Mouse (Mus musculus): Measurements from ENCODE around the gene Pole. TPM values are rescaled to one million over a fixed set of nuclear protein-coding genes. Genes with fewer than 3 reads are reported as not detected.

Pole gene
- 1 to 10 TPM; 1.5 to 1.6 TPM for total RNA-seq (2021)
- 1.1 and 1.2 TPM in 2 replicates for polyA plus RNA-seq (2012; rRNA removed)
- long read RNA-seq, result 0 reads

DNA sequence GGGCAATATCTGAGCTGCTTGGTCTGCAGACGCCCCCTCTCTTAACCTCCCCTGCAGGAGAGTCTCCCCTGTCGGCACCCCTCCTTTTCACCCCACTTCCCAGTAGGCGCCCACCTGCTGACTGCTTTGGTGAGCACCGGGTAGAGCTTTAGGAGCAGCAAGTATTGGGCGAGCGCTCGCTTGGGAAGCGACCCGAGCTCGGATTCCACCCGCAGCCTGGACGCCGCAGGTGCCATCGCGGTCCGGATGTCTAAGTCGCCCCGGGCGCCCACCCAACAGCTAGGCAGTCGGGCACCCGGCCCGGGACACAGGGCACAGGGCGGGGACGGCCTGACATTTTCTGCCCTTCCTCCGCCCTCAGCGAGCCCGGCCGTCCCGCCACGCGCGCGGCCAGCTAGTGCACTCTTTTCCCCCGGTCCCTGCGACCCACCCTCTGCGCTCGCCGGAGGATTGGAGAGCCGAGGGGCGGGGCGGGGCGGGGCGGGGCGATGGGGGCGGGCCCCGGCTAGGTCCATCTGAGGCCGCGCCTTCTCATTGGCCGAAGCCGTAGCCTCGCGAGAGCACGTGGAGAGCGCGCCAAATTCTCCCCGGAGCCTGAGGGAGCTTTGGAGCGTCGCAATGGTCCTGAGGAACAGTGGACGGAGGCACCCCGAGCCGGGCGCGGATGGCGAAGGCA, at the start of gene Pole, which contains the start of gene Pxmp2:
Gene Pole (plus strand): TSS at position 537 of the 676 bp plus-strand sequence.
Gene Pxmp2 (minus strand): TSS at position 417 of the 676 bp plus-strand sequence.
- peak; percentile 95 for DNase-seq

DNA sequence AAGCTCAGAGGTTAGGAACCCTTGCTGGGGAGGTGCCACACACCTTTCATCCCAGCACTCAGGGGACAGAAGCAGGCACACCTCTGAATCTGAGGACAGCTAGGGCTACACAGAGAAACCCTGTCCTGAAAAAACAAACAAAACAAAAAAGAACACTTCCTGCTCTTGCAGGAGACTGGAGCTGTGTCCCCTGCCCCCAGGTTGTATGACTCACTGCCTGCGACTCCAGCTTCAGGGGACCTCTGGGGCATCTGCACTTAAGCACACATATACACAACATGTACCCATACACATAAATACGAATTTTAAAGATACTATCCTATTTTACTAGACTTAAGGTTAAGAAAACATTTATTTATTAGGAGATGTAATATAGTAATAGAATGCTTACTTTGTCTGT, 42.0 kb upstream of the Pole start:
- no peak for DNase-seq

DNA sequence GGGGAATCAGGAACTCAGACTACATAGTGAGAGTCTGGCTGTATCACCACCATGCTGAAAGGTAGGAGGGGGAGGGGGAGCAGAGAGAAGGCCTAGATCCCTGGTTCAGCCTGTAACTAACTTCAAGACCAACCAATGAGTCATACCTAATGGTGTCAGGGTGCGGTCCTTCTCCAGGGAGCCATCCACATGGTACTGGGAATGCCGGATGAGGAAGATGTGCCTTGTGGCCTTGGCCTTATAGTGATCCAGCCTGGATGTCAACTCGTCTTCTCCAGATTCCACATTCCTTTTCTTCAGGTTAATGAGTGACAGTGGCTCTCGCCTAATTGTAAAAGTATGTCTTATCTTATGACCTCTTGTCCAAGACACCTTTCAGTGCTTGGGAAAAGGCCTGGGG, 19.2 kb upstream of the Pole start:
- no peak for DNase-seq

DNA sequence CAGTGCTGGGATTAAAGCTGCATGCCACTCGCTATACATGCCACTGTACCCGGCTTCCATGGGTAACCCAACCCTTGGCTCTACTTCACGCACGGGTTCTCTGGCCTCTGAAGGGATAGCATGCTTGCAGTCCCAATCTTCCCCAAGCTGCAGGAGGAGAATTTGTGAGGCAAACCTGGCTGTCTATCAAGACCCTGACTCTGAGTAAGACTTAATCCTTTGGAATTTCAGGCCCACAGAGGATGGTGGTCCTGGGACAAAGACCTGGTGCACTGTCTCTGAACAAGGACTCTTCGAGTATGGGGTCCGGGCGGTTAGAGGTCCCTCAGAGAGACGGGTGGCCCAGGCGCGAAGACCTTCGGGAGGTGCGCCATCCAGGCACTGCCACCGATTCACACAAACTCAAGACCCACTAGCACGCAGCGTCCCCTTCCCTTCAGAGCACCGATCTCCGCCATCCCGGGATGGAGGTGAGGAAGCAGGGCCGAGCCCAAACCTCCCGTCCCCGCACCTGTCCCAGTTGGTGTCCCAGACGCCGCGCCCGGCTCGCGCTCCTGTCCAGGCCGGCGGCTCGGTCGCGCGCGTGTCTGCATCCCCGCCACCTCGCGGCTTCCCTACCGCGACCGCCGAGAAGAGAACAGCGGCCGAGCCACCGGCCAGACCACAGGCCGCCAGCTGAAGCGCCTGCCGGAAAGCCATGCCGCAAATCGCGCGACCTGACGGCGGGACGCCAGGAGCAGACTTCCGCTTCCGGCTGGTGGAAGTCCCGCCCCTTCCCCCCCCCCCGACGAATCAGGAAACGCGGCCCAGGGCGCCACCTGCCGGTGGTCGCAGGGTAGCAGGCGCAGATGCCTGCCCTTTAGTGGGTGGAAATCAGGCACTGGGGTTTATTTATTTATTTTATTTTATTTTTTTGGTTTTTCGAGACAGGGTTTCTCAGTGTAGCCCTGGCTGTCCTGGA, 16.7 kb upstream of the Pole start, which contains the start of gene Pgam5:
Gene Pgam5 (minus strand): TSS at position 773 of the 961 bp plus-strand sequence.
- peak; percentile 91 for DNase-seq

DNA sequence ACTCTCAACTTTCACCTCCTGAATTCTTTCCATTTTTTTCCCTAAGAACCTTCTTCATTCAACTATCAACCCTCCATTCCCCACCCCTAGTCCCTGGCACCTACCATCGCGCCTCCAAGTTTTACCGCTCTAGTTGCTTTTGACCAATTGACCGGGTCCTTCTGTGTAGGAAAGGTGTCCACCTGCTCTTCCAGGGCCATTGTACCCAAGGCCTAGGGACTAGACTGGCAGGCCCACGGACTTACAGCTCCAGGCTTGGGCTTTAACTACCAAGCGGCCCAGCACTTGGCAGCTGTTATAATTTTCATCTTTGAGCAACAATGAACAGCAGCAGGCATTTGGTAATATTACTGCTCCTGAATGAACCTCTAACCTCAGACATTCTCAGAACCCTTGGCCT, 15.9 kb upstream of the Pole start:
- no peak for DNase-seq

- DNase-seq, result no peak
Measured at GRCm38 (mm10) chr5:110274147-110274546, 12.0 kb upstream of the Pole start.

GRCm38 (mm10) chr5:110274846-110275245, 11.3 kb upstream of the Pole start:
- no peak for DNase-seq

- no peak for DNase-seq
Measured at GRCm38 (mm10) chr5:110276391-110276790, 9.7 kb upstream of the Pole start.

GRCm38 (mm10) chr5:110276910-110277309, 9.2 kb upstream of the Pole start:
- DNase-seq, result no peak

DNA sequence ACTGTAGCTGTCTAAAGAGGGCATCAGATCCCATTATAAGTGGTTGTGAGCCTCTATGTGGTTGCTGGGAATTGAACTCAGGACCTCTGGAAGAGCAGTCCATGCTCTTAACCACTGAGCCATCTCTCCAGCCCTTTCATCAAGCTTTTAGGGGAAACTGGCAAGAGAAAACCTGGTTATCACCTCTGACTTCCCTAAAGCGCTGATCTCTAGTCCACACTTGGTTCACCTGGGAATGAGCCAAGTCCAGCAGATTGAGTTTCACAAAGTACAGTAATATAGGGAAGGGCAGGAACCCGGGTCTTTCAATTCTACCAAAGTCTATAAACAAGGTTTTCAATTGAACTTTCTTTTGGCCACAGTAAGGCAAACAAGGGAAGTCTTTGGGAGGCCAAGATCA, 4.1 kb upstream of the Pole start:
- no peak for DNase-seq

DNA sequence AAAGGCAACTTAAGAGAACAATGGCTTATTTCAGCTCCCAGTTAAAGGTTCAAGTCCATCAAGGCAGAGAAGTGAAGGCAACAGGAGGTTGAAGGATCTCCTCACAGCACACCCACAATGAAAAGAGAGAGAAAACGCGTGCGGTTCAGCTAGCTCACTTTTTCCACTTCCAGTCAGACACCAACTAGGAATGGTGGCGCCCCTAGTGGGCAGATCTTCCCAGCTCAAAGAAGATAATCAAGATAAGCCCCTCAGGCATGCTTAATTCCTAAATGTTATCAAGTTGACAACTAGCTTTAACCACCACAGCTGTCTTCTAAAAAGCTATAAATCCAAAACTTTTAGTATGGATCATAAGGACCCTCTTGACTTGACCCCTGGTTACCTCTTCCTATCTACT, 1.6 kb upstream of the Pole start:
- peak; percentile 37 for DNase-seq

DNA sequence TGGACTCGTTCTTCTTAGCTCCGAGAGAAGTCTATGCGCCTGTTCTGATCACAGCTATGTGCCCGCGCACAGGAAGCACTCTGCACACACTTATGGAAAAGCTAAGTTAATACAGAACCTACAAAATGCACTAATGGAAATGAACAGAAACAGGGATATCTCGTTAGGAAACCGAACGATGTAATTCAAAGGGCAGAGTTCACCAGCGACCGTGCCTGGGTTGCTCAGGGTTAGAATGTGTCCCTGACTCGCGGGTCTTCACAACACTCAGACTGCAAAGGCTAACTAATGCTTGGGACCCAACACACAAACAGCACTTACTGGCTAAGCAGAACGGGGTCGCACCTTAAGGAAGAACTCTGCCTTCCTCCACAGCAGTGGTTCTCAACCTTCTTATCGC, 950 bp upstream of the Pole start:
- DNase-seq, result peak; percentile 16

- no peak for DNase-seq
Measured at GRCm38 (mm10) chr5:110286446-110287083, 459 bp downstream of the Pole start.

DNA sequence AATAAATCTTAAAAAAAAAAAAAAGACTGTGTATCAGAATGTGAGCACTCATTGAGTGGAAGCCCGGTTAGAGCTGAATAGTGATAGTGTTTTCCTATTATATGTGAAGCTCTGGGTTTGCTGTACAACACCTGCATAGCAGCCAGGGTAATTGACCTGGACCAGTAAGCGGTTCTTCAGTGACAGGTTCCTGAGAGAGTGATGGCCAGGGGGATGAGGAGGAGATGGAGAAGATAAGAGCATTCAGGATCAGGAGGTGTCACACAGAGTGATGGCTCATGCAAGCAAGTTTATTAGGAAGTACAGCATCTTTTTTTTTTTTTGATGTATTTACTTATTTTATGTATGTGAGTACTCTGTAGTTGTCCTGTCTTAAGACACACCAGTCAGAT, 974 bp downstream of the Pole start:
- DNase-seq, result no peak

DNA sequence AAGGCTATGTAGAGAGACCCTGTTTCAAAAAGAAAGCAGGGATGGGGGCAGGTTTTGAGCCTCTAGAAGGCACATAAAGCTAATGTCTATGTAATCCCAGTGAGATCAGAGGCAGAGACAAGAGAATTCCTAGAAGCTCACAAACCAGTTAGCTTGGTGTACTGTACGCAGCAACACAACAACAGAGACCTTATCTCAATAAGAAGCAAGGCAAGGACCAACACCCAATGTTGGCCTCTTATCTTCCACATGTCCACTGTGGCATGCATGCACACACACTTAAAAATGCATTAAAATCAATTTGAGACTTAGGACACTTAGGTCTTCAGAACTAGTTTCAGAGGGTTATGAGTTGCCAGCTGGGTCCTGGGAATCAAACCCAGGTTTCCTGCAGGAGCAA, 5.5 kb downstream of the Pole start:
- DNase-seq, result no peak

DNA sequence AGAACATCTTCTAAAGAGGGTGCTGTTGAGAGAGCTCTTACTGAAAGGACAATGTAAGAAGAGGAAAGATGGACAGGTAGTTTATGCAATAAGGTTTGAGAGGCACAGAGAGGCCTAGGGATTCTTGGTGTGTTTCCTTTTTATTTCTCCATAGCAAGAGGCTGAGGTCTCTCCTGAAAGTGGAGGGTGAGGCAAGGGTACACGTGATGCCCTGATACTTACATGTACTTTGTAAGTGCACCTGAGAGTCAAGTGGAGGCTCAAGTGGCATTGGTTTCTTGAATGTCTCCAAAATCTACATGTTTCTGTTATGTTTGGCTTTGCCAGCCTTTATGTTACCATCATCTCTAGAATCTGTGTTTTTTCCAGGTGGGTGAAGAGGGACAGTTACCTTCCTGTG, 10.5 kb downstream of the Pole start:
- DNase-seq, result no peak

DNA sequence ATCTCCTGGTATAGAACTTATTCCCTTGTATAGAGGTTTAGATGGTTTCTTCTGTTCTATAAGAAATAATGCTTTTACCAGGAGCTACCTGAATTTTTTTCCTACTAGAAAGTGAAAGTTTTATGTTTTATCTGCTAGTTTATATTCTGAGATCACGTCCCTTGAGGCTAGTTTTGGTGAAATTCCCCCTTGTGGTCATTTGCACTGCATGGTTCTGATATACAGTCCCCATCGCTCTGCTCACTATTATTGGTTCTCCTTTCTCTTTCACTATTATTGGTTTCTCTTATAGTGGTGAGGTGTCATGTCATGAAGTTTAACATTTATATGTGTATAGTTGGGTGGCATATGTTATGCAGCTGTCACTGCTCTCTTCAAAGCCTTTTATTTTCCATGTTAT, 14.5 kb downstream of the Pole start:
- DNase-seq, result no peak

DNA sequence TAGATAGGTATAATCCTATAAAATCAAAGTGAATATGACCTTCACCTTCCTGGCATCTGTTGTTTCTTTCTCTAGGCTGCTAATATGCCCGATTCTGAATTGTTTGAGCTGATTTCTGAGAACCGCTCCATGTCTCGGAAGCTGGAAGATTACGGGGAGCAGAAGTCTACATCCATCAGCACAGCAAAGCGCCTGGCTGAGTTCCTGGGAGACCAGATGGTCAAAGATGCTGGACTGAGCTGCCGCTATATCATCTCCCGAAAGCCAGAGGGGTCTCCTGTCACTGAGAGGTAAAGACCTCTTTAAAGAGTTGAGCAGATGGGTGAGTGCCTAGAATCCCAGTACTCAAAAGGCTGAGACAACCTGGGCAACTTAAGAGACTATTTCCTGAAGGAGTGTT, 22.8 kb downstream of the Pole start:
- DNase-seq, result no peak

DNA sequence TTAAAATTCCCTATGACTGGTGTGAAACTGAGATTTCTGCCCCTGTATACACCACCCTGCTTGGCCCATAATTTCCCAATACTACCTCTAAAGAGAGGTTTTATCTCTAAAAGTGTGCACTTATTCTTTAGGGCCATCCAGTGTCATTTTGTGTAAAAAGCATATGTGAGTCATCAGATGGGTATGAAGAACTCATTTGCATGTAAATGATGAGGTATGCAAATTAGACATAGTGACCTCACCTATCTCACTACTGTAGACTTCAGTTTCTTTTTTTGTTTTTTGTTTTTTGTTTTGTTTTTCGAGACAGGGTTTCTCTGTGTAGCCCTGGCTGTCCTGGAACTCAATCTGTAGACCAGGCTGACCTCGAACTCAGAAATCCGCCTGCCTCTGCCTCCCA, 27.0 kb downstream of the Pole start:
- DNase-seq, result no peak

DNA sequence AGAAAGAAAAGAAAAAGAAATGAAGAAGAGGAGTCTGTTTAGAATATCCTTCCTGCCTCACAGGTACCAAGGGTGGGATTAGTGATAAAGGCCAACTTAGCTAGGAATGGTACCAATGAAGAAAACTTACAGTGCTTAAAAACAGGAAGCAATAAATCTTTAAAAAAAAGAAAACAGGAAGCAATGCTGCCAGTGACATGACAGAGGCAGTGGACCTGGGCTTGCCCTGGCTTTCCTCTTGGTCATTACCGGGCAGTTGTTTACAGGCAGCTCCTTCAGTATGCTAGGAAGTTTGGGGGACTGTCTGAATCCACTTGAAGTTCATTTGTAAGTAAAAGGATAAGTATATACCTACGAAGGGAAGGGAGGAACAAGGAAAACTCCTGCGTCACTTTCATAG, 44.4 kb downstream of the Pole start:
- DNase-seq, result no peak

DNA sequence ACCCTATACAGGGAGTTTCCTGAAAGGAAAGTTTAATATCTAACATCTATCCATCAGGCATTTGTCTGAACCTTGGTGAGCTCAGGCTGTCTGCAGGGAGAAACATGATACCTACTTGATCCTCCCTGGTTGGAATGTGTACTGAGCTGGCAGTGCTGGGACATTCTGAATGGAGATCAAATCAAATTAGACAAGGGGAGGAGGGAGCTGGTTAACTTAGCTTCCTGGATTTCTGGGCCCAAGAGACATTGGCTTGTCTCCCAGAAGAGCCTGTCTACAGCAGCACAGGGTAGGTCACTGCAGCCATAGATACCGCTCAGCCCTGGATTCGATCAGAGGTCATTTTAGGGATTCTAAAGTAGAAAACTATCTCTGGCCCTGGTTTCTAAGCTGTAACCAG, 52.7 kb downstream of the Pole start:
- DNase-seq, result no peak

DNA sequence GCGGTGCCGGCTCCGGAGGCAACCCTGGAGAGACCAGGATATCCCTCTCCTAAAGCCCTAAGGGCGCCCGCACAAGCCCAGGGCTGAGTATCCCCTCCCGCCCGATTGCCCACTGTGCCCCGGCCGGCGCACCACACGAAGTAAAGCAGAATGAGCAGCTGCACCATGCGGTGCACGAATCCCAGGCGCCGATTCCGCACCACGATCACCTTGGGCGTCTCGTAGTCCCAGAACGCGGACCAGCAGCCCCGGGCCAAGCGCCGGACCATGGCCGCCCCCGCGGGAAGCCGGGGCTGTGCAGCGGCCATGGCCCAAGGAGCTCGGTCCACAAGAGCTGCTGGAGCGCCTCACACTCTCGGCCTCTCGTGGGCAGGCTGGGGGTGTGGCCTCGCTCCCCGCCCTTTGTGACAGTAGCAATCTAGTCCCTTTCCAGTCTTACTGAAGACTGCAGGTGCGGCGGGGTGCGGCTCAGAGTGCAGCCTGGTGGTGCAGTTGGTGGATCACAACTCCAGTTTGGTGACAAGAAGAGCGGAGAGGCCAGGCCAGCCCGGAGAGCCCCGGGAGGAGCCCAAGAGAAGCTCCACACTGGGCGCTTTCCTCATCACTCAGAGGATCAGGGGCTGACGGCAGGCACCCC, 56.7 kb downstream of the Pole start, which contains the start of gene P2rx2:
Gene P2rx2 (minus strand): TSS at position 565 of the 637 bp plus-strand sequence.
- peak; percentile 75 for DNase-seq

Measured in adrenal gland, adult 2 months (tissue).